19 mouse cellular contexts compared by ENCODE assay signal in genomic region chr1:37702326-37702725, GRCm38 (mm10). TPM values are rescaled to one million over a fixed set of nuclear protein-coding genes. Genes with fewer than 3 reads are reported as not detected.
DNase-seq lines count a peak whose midpoint lies in the region; ATAC-seq and TF ChIP-seq lines count a peak whose summit lies in the region.
"Had no signal": no experiment of that assay in that cellular context is flagged by ENCODE, and none has a peak within 500 bp of the region (broad histone marks: within the 10 kb centered on the region; RNA-seq: fewer than 3 reads in every experiment).

No protein-coding gene starts in this region.

- no peaks in the 10 kb centered on the region for H3K27me3 ChIP-seq in intestine, embryonic 16.5 days (replicated peaks; ENCODE audit: control insufficient read depth, insufficient read depth, low read length)
- no peaks in the 10 kb centered on the region for H3K27me3 ChIP-seq in stomach, embryonic 16.5 days (ENCODE audit: control insufficient read depth, insufficient read depth, low read length)
- no peaks in the 10 kb centered on the region for H3K27me3 ChIP-seq in hindbrain, embryonic 11.5 days (ENCODE audit: control insufficient read depth, insufficient read depth, low read length)
- H3K27me3 ChIP-seq: embryonic facial prominence, embryonic 12.5 days; forebrain, embryonic 15.5 days; hindbrain, embryonic 15.5 days had no signal

- peak overlapping the region; percentile 91; the same call in 1 of the 2 replicates for H3K27ac ChIP-seq in layer of hippocampus, adult 2 months
- no peak overlapping the region for H3K27ac ChIP-seq in intestine, embryonic 16.5 days (ENCODE audit: low read length)
- peak overlapping the region; percentile 12; the same call in 1 of the 2 replicates for H3K27ac ChIP-seq in stomach, embryonic 16.5 days (ENCODE audit: low read length)
- H3K27ac ChIP-seq in hindbrain, embryonic 11.5 days (ENCODE audit: low read depth, low read length), result no peak overlapping the region
- H3K27ac ChIP-seq: embryonic facial prominence, embryonic 12.5 days; forebrain, embryonic 15.5 days; heart, embryonic 10.5 days; hindbrain, embryonic 10.5 days; hindbrain, embryonic 15.5 days had no signal

- no peak overlapping the region for H3K4me3 ChIP-seq in layer of hippocampus, adult 2 months
- no peak overlapping the region for H3K4me3 ChIP-seq in intestine, embryonic 16.5 days (ENCODE audit: low read length)
- no peak overlapping the region for H3K4me3 ChIP-seq in stomach, embryonic 16.5 days (replicated peaks; ENCODE audit: low read length)
- H3K4me3 ChIP-seq in hindbrain, embryonic 11.5 days (ENCODE audit: low read depth, low read length), result no peak overlapping the region
- H3K4me3 ChIP-seq: embryonic facial prominence, embryonic 12.5 days; forebrain, embryonic 15.5 days; heart, embryonic 10.5 days; hindbrain, embryonic 10.5 days; hindbrain, embryonic 15.5 days had no signal

- no peak for TF ChIP-seq CTCF in layer of hippocampus, adult 2 months (conservative IDR thresholded peaks at IDR 0.05)

- no peak overlapping the region for H3K9ac ChIP-seq in intestine, embryonic 16.5 days (ENCODE audit: low read depth, low read length)
- H3K9ac ChIP-seq in stomach, embryonic 16.5 days (ENCODE audit: low read length), result no peak overlapping the region
- no peak overlapping the region for H3K9ac ChIP-seq in hindbrain, embryonic 11.5 days (ENCODE audit: low read depth, low read length)
- H3K9ac ChIP-seq: embryonic facial prominence, embryonic 12.5 days; forebrain, embryonic 15.5 days; hindbrain, embryonic 15.5 days had no signal

- no peak overlapping the region for H3K4me2 ChIP-seq in intestine, embryonic 16.5 days (ENCODE audit: low read depth, low read length)
- H3K4me2 ChIP-seq in stomach, embryonic 16.5 days (ENCODE audit: low read depth, low read length), result no peak overlapping the region
- H3K4me2 ChIP-seq in hindbrain, embryonic 11.5 days (replicated peaks; ENCODE audit: low read depth, low read length), result no peak overlapping the region
- H3K4me2 ChIP-seq: embryonic facial prominence, embryonic 12.5 days; forebrain, embryonic 15.5 days; hindbrain, embryonic 15.5 days had no signal

- 59% methylated on average over 4 of the region's 4 CpGs for WGBS in intestine, embryonic 16.5 days
- 55% methylated on average over 4 of the region's 4 CpGs for WGBS in stomach, embryonic 16.5 days
- WGBS in hindbrain, embryonic 11.5 days, result 68% methylated on average over 4 of the region's 4 CpGs

- DNase-seq in layer of hippocampus, adult 2 months (ENCODE audit: low spot score in 2 of 2), result no peak
- no peak for DNase-seq in layer of hippocampus, adult 18-20 months (ENCODE audit: low spot score in 2 of 2)
- peak; percentile 19 for DNase-seq in urinary bladder, postnatal 25 days (ENCODE audit: low spot score)
- no peak for DNase-seq in urinary bladder, adult 2 months (ENCODE audit: low spot score)
- DNase-seq in hindbrain, embryonic 11.5 days (ENCODE audit: low spot score), result no peak
- DNase-seq in lung, postnatal 14 days, result no peak
- DNase-seq: cerebellum, adult 11-12 months; cerebellum, adult 9-10 months; cerebellum, postnatal 25 days; heart, adult 18-20 months; heart, postnatal 14 days had no signal

- no peaks in the 10 kb centered on the region for H3K4me1 ChIP-seq in intestine, embryonic 16.5 days (ENCODE audit: control insufficient read depth, insufficient read depth, low read length)
- H3K4me1 ChIP-seq in stomach, embryonic 16.5 days (ENCODE audit: control insufficient read depth, insufficient read depth, low read length), result no peaks in the 10 kb centered on the region; the same call in 1 of the 2 replicates
- H3K4me1 ChIP-seq in hindbrain, embryonic 11.5 days (replicated peaks; ENCODE audit: control insufficient read depth, insufficient read depth, low read length), result no peaks in the 10 kb centered on the region
- H3K4me1 ChIP-seq: embryonic facial prominence, embryonic 12.5 days; forebrain, embryonic 15.5 days had no signal

- no peaks in the 10 kb centered on the region; the same call in 1 of the 2 replicates for H3K9me3 ChIP-seq in intestine, embryonic 16.5 days (ENCODE audit: control insufficient read depth, low read length)
- 0 out of 2 replicates have a peak, but pooled peaks cover 2% of the 10 kb centered on the region for H3K9me3 ChIP-seq in stomach, embryonic 16.5 days (replicated peaks; ENCODE audit: control insufficient read depth, low read length)
- no peaks in the 10 kb centered on the region for H3K9me3 ChIP-seq in hindbrain, embryonic 11.5 days (ENCODE audit: control insufficient read depth, low read length)
- H3K9me3 ChIP-seq: embryonic facial prominence, embryonic 12.5 days; forebrain, embryonic 15.5 days; G1E; heart, embryonic 10.5 days; hindbrain, embryonic 15.5 days had no signal

- ATAC-seq in intestine, embryonic 16.5 days, result peak; percentile 79
- ATAC-seq in stomach, embryonic 16.5 days (ENCODE audit: insufficient read depth, low FRiP score), result peak; percentile 74; the same call in 1 of the 2 replicates
- no peak for ATAC-seq in hindbrain, embryonic 11.5 days (ENCODE audit: low FRiP score)
- ATAC-seq: forebrain, embryonic 15.5 days had no signal

- H3K36me3 ChIP-seq in intestine, embryonic 16.5 days (ENCODE audit: control insufficient read depth, insufficient read depth, low read length), result no peaks in the 10 kb centered on the region
- H3K36me3 ChIP-seq in stomach, embryonic 16.5 days (ENCODE audit: control insufficient read depth, insufficient read depth, low read length), result no peaks in the 10 kb centered on the region
- H3K36me3 ChIP-seq in hindbrain, embryonic 11.5 days (ENCODE audit: control insufficient read depth, insufficient read depth, low read length), result no peaks in the 10 kb centered on the region
- H3K36me3 ChIP-seq: embryonic facial prominence, embryonic 12.5 days; forebrain, embryonic 15.5 days; G1E; heart, embryonic 10.5 days; hindbrain, embryonic 10.5 days; hindbrain, embryonic 15.5 days had no signal

RNA-seq across cellular contexts. Expression of gene 2010300C02Rik, which starts 17.6 kb away (rescaled TPM):
- total RNA-seq in layer of hippocampus, adult 2 months (2021), result 100 to 1,000 TPM; 399 to 415 TPM
- 100 to 1,000 TPM; 382 to 423 TPM for total RNA-seq in layer of hippocampus, adult 18-20 months (2021)
- 3.7 and 4.0 TPM in 2 replicates for polyA plus RNA-seq in urinary bladder, adult 2 months (2012; rRNA removed)
- polyA plus RNA-seq in intestine, embryonic 16.5 days (2015; fragmentation: Nextera tagmentation; extraction: Ambion mirVana), result 11.1 and 12.6 TPM in 2 replicates
- polyA plus RNA-seq in stomach, embryonic 16.5 days (2015; fragmentation: Nextera tagmentation; extraction: Ambion mirVana), result 10.3 and 11.9 TPM in 2 replicates
- 0.66 and 0.84 TPM in 2 replicates for polyA plus RNA-seq in hindbrain, embryonic 11.5 days (2014; fragmentation: Nextera tagmentation; extraction: Ambion mirVana)
- polyA plus RNA-seq: G1E had no signal

Comparison
In these comparisons a context has a peak if more than half of its experiments do, and no peak if none do; other contexts are left out.
1. H3K27ac ChIP-seq: peak in layer of hippocampus, adult 2 months (single experiment) and stomach, embryonic 16.5 days (single experiment); none in intestine, embryonic 16.5 days (single experiment) and hindbrain, embryonic 11.5 days (single experiment).